Mouse (Mus musculus) small intestine, adult 2 months (tissue): ENCODE measurements around the gene Olfr466.

Experiments used
- CTCF ChIP-seq: fragments of 200-500 bp; IDR thresholded peaks from 2 replicates; pipeline ENCODE4 v1.5.1; 2012; ENCODE audit warnings: low read depth, mild to moderate bottlenecking, control low read depth, inconsistent platforms, low read length, moderate library complexity, mixed read lengths; ENCODE audit not compliant: insufficient replicate concordance, insufficient read length; ENCODE audit errors: extremely low read depth
- POLR2A ChIP-seq: fragments of 200-500 bp; IDR thresholded peaks from 2 replicates; pipeline ENCODE4 v1.6.1; 2012; ENCODE audit warnings: low read depth, mild to moderate bottlenecking, control low read depth, inconsistent platforms, low read length, moderate library complexity

DNA sequence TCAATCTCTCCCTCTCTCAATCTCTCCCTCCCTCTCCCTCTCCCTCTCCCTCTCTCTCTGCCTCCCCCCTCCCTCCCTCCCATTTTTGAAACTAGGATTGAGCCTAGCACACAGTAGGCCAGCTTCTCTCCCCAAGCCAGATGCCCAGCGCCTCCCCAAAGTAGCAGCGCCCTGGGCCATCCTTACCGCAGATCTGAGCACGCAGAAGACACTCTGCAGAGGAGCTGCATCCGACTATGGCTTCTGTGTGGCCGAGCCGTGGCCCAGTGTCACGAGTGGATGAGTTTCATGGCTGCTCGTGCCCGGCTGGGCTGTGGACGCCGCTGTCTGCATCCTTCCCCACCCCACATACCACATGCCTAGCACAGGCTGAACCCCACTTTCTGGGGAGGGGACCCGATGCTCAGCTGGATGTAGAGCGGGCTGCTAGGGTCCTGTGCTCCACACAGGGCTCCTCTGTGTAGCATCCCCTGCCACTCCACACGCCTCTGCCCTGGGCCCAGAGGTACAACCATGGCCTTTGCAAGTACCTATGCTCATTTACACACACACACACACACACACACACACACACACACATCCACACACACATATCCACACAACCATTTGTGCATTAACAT lies 26.5 kb downstream of the Olfr466 start:
- TF ChIP-seq POLR2A (no peak), CTCF (no peak)
